Mouse (Mus musculus): ENCODE measurements around the gene Fance.
A peak's percentile ranks its signal among the peaks of the same experiment; 100 is the strongest.

GRCm38 (mm10) chr17:28274739-28275138 is 38.6 kb upstream of the Fance start:
- no peak for TF ChIP-seq POLR2A (IDR thresholded peaks at IDR 0.05; ENCODE audit: control insufficient read depth, extremely low read depth, insufficient read depth, low read length, poor library complexity)
- peak; percentile 70; the same call in 1 of the 2 replicates for TF ChIP-seq CTCF (IDR thresholded peaks at IDR 0.05; ENCODE audit: borderline replicate concordance, control insufficient read depth, extremely low read depth, insufficient read depth, low read length, poor library complexity)

Measured in thymus, adult 2 months (tissue).